In the genomic region with DNA sequence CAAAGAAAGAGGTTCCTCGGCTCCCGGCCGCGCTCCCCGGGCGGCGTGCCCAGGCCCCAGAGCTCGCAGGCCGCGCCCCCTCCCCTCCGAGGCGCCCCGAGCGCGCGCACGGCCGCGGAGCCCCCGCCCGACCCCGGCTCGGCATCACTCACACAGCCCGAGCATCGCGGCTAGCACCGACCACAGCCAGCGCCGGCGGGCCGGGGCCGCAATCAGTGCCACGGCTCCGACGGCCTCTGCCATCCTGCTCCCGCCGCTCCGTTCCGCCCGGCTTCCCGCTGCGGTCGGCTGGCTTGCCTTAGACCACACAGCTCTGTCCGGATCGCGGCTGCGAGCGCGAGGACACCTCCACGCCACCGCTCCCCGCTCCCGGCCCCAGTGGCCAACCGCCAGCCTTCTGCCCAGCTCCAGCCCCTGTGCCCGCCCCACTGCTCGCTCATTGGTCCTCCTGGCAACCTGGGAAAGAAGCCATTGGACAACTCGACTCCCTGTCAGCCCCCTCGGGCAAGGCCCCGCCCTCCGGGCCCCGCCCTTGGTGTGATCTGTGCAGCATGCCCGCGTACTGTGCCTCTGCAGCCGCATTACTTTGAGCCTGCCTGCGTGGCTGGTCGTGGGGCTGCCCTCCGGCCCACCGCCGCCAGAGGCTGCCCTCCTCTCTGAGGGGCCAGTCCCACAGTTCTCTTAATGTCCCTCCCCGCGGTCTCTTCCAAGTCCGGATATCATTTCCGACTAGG, we compare ENCODE assay signal across 7 mouse cellular contexts. TPM values are rescaled to one million over a fixed set of nuclear protein-coding genes. Genes with fewer than 3 reads are reported as not detected.
DNase-seq lines count a peak whose midpoint lies in the region; ATAC-seq lines count a peak whose summit lies in the region.

Mpzl1 (minus strand) TSS at position 388 of the 734 bp plus-strand sequence.

- peaks cover 36% of the 10 kb centered on the region for H3K4me1 ChIP-seq in intestine, embryonic 16.5 days (ENCODE audit: control insufficient read depth, insufficient read depth, low read length)
- peaks cover 27% of the 10 kb centered on the region for H3K4me1 ChIP-seq in midbrain, embryonic 11.5 days (ENCODE audit: control insufficient read depth, insufficient read depth, low read length)

- intact Hi-C loops in left cerebral cortex, postnatal 36 days (cut with DNase I), result no loop called here

- H3K4me3 ChIP-seq in intestine, embryonic 16.5 days (ENCODE audit: low read length), result peak within 1 kb of the TSS; percentile 88
- H3K4me3 ChIP-seq in midbrain, embryonic 11.5 days (ENCODE audit: low read depth, low read length), result peak within 1 kb of the TSS; percentile 84

- DNase-seq in adrenal gland, adult 8-10 months, result peak; percentile 98
- peak; percentile 99 for DNase-seq in embryo, embryonic 9.5 days (ENCODE audit: extremely low spot score)
- peak; percentile 98 to 99 for DNase-seq in gastrocnemius, postnatal 4 days (ENCODE audit: low spot score in 2 of 2)
- DNase-seq in left cerebral cortex, postnatal 36 days (ENCODE audit: low spot score in 2 of 2), result peak; percentile 98
- peak; percentile 100 for DNase-seq in midbrain, embryonic 11.5 days (ENCODE audit: low spot score, missing footprints)
- peak; percentile 97 for DNase-seq in skeletal muscle tissue, adult 2 months (ENCODE audit: low read depth, low spot score)

- peak within 1 kb of the TSS; percentile 96 for H3K27ac ChIP-seq in intestine, embryonic 16.5 days (ENCODE audit: low read length)
- peak within 1 kb of the TSS; percentile 91 for H3K27ac ChIP-seq in midbrain, embryonic 11.5 days (ENCODE audit: low read depth, low read length)

- H3K36me3 ChIP-seq in intestine, embryonic 16.5 days (ENCODE audit: control insufficient read depth, insufficient read depth, low read length), result no peaks in the 10 kb centered on the region
- H3K36me3 ChIP-seq in midbrain, embryonic 11.5 days (ENCODE audit: control insufficient read depth, insufficient read depth, low read length), result no peaks in the 10 kb centered on the region

- H3K9me3 ChIP-seq in intestine, embryonic 16.5 days (ENCODE audit: control insufficient read depth, low read length), result no peaks in the 10 kb centered on the region
- H3K9me3 ChIP-seq in midbrain, embryonic 11.5 days (ENCODE audit: control insufficient read depth, low read length), result no peaks in the 10 kb centered on the region

- 1% methylated on average over 66 of the region's 73 CpGs for WGBS in intestine, embryonic 16.5 days
- WGBS in midbrain, embryonic 11.5 days, result 1% methylated on average over 62 of the region's 73 CpGs

- peak; percentile 98 for ATAC-seq in intestine, embryonic 16.5 days
- peak; percentile 99 for ATAC-seq in midbrain, embryonic 11.5 days (ENCODE audit: low FRiP score)

- peak within 1 kb of the TSS; percentile 84 for H3K4me2 ChIP-seq in intestine, embryonic 16.5 days (ENCODE audit: low read depth, low read length)
- peak within 1 kb of the TSS; percentile 71 for H3K4me2 ChIP-seq in midbrain, embryonic 11.5 days

- H3K9ac ChIP-seq in intestine, embryonic 16.5 days (ENCODE audit: low read depth, low read length), result peak within 1 kb of the TSS; percentile 89
- H3K9ac ChIP-seq in midbrain, embryonic 11.5 days (ENCODE audit: low read length), result peak within 1 kb of the TSS; percentile 74

- H3K27me3 ChIP-seq in intestine, embryonic 16.5 days (replicated peaks; ENCODE audit: control insufficient read depth, insufficient read depth, low read length), result no peaks in the 10 kb centered on the region
- no peaks in the 10 kb centered on the region for H3K27me3 ChIP-seq in midbrain, embryonic 11.5 days (ENCODE audit: control insufficient read depth, insufficient read depth, low read length)

RNA-seq across cellular contexts. Expression of gene Mpzl1, which starts in this region (rescaled TPM):
- 10 to 100 TPM; 14.6 to 25.4 (median 22.3) TPM for total RNA-seq in adrenal gland, adult 8-10 months (2022)
- 10 to 100 TPM; 57.2 to 61.3 TPM for total RNA-seq in gastrocnemius, postnatal 4 days (2021)
- 103 and 110 TPM in 2 replicates for polyA plus RNA-seq in intestine, embryonic 16.5 days (2015; fragmentation: Nextera tagmentation; extraction: Ambion mirVana)
- total RNA-seq in left cerebral cortex, postnatal 36 days (2021), result 10 to 100 TPM; 30.0 to 31.6 TPM
- 141 and 144 TPM in 2 replicates for polyA plus RNA-seq in midbrain, embryonic 11.5 days (2014; fragmentation: Nextera tagmentation; extraction: Ambion mirVana)

Comparison
In these comparisons a context has a peak if more than half of its experiments do, and no peak if none do; other contexts are left out.
1. Peak in every context shown above with its lines: DNase-seq, ATAC-seq, H3K4me3 ChIP-seq and H3K27ac ChIP-seq.